Mouse (Mus musculus): Measurements from ENCODE around the gene Tspan32. TPM values are rescaled to one million over a fixed set of nuclear protein-coding genes. Genes with fewer than 3 reads are reported as not detected.

Gene Tspan32
- polyA plus RNA-seq, 1 experiment from 2014 or later, result 2.3 TPM

- Histone ChIP-seq H3K4me2 (peak overlapping the region; percentile 87), H3K4me1 (peaks cover 55% of the 10 kb centered on the region), H3K27me3 (no peaks in the 10 kb centered on the region), H3K4me3 (replicated peaks) (peak overlapping the region; percentile 97), H3K36me3 (peaks cover 8% of the 10 kb centered on the region; the same call in 1 of the 2 replicates), H3K9me3 (replicated peaks) (no peaks in the 10 kb centered on the region), H3K9ac (peak overlapping the region; percentile 95), H3K27ac (peak overlapping the region; percentile 93)
- WGBS, result under 1% methylated on average over 46 of the region's 46 CpGs
- peak; percentile 68 for ATAC-seq (replicated peaks; ENCODE audit: low FRiP score)
Measured at GRCm38 (mm10) chr7:143053008-143053899, 48.4 kb downstream of the Tspan32 start.

GRCm38 (mm10) chr7:143053961-143054611 lies 49.2 kb downstream of the Tspan32 start:
- H3K4me3 ChIP-seq (replicated peaks), result peak overlapping the region; percentile 97
- peaks cover 63% of the 10 kb centered on the region for H3K4me1 ChIP-seq
- H3K9ac ChIP-seq, result peak overlapping the region; percentile 95
- peak overlapping the region; percentile 93 for H3K27ac ChIP-seq
- ATAC-seq (replicated peaks; ENCODE audit: low FRiP score), result 0 out of 2 replicates have a peak, but pooled peaks have one; percentile 19
- no peaks in the 10 kb centered on the region for H3K27me3 ChIP-seq
- H3K4me2 ChIP-seq, result peak overlapping the region; percentile 87
- 36% methylated on average over 11 of the region's 11 CpGs for WGBS
- no peaks in the 10 kb centered on the region for H3K9me3 ChIP-seq (replicated peaks)
- peaks cover 8% of the 10 kb centered on the region; the same call in 1 of the 2 replicates for H3K36me3 ChIP-seq

GRCm38 (mm10) chr7:143054612-143054965 lies 49.7 kb downstream of the Tspan32 start:
- Histone ChIP-seq H3K36me3 (peaks cover 8% of the 10 kb centered on the region; the same call in 1 of the 2 replicates), H3K27me3 (no peaks in the 10 kb centered on the region), H3K4me1 (peaks cover 66% of the 10 kb centered on the region), H3K4me2 (peak overlapping the region; percentile 87), H3K9ac (peak overlapping the region; percentile 95), H3K27ac (peak overlapping the region; percentile 93; the same call in 1 of the 2 replicates), H3K4me3 (replicated peaks) (peak overlapping the region; percentile 97), H3K9me3 (replicated peaks) (no peaks in the 10 kb centered on the region)
- ATAC-seq (replicated peaks; ENCODE audit: low FRiP score), result no peak
- WGBS, result 33% methylated on average over 3 of the region's 3 CpGs

GRCm38 (mm10) chr7:143055001-143055400 lies 50.2 kb downstream of the Tspan32 start:
- peak overlapping the region; percentile 87 for H3K4me2 ChIP-seq
- WGBS, result 68% methylated on average over 3 of the region's 3 CpGs
- H3K4me3 ChIP-seq (replicated peaks), result peak overlapping the region; percentile 97
- peaks cover 11% of the 10 kb centered on the region; the same call in 1 of the 2 replicates for H3K36me3 ChIP-seq
- peaks cover 66% of the 10 kb centered on the region for H3K4me1 ChIP-seq
- H3K27me3 ChIP-seq, result no peaks in the 10 kb centered on the region
- peak overlapping the region; percentile 95 for H3K9ac ChIP-seq
- no peaks in the 10 kb centered on the region for H3K9me3 ChIP-seq (replicated peaks)
- H3K27ac ChIP-seq, result peak overlapping the region; percentile 93; the same call in 1 of the 2 replicates
- no peak for ATAC-seq (replicated peaks; ENCODE audit: low FRiP score)

- Histone ChIP-seq H3K9ac (0 out of 2 replicates have a peak overlapping the region, but pooled peaks have one; percentile 35), H3K4me3 (replicated peaks) (peak overlapping the region; percentile 97), H3K27me3 (no peaks in the 10 kb centered on the region), H3K4me2 (peak overlapping the region; percentile 87), H3K36me3 (peaks cover 15% of the 10 kb centered on the region; the same call in 1 of the 2 replicates), H3K27ac (peak overlapping the region; percentile 93), H3K4me1 (peaks cover 66% of the 10 kb centered on the region), H3K9me3 (replicated peaks) (no peaks in the 10 kb centered on the region)
- no peak for ATAC-seq (replicated peaks; ENCODE audit: low FRiP score)
- 63% methylated on average over 11 of the region's 11 CpGs for WGBS
Measured at GRCm38 (mm10) chr7:143055499-143056186, 50.8 kb downstream of the Tspan32 start.

GRCm38 (mm10) chr7:143057023-143057422 lies 52.2 kb downstream of the Tspan32 start:
- Histone ChIP-seq H3K9me3 (replicated peaks) (no peaks in the 10 kb centered on the region), H3K36me3 (peaks cover 27% of the 10 kb centered on the region), H3K9ac (no peak overlapping the region), H3K27ac (peak overlapping the region; percentile 72), H3K4me1 (peaks cover 62% of the 10 kb centered on the region), H3K4me3 (replicated peaks) (no peak overlapping the region), H3K27me3 (no peaks in the 10 kb centered on the region), H3K4me2 (no peak overlapping the region)
- ATAC-seq (replicated peaks; ENCODE audit: low FRiP score), result no peak
- WGBS, result 85% methylated on average over 5 of the region's 5 CpGs

GRCm38 (mm10) chr7:143057667-143058220 lies 52.9 kb downstream of the Tspan32 start:
- Histone ChIP-seq H3K4me1 (peaks cover 58% of the 10 kb centered on the region), H3K4me3 (replicated peaks) (no peak overlapping the region), H3K27me3 (no peaks in the 10 kb centered on the region), H3K4me2 (peak overlapping the region; percentile 20), H3K27ac (peak overlapping the region; percentile 72), H3K9ac (no peak overlapping the region), H3K9me3 (replicated peaks) (no peaks in the 10 kb centered on the region), H3K36me3 (peaks cover 34% of the 10 kb centered on the region)
- WGBS, result 66% methylated on average over 9 of the region's 9 CpGs
- ATAC-seq (replicated peaks; ENCODE audit: low FRiP score), result no peak

- H3K9ac ChIP-seq, result no peak overlapping the region
- 67% methylated on average over 5 of the region's 5 CpGs for WGBS
- no peaks in the 10 kb centered on the region for H3K27me3 ChIP-seq
- H3K4me2 ChIP-seq, result peak overlapping the region; percentile 20; the same call in 1 of the 2 replicates
- peaks cover 58% of the 10 kb centered on the region for H3K4me1 ChIP-seq
- peak overlapping the region; percentile 72 for H3K27ac ChIP-seq
- peaks cover 39% of the 10 kb centered on the region for H3K36me3 ChIP-seq
- no peak for ATAC-seq (replicated peaks; ENCODE audit: low FRiP score)
- H3K4me3 ChIP-seq (replicated peaks), result no peak overlapping the region
- H3K9me3 ChIP-seq (replicated peaks), result no peaks in the 10 kb centered on the region
Measured at GRCm38 (mm10) chr7:143058221-143058697, 53.4 kb downstream of the Tspan32 start.

GRCm38 (mm10) chr7:143059202-143059870 lies 54.5 kb downstream of the Tspan32 start:
- H3K4me2 ChIP-seq, result peak overlapping the region; percentile 20; the same call in 1 of the 2 replicates
- ATAC-seq (replicated peaks; ENCODE audit: low FRiP score), result no peak
- WGBS, result 71% methylated on average over 5 of the region's 5 CpGs

GRCm38 (mm10) chr7:143062704-143063103 lies 57.9 kb downstream of the Tspan32 start:
- ATAC-seq (replicated peaks; ENCODE audit: low FRiP score), result no peak
- 81% methylated on average over 2 of the region's 2 CpGs for WGBS
- Histone ChIP-seq H3K27me3 (no peaks in the 10 kb centered on the region), H3K27ac (no peak overlapping the region), H3K4me2 (no peak overlapping the region), H3K36me3 (peaks cover 76% of the 10 kb centered on the region), H3K4me1 (peaks cover 16% of the 10 kb centered on the region), H3K4me3 (replicated peaks) (no peak overlapping the region), H3K9ac (no peak overlapping the region), H3K9me3 (replicated peaks) (no peaks in the 10 kb centered on the region)

More at GRCm38 (mm10) chr7:143059202-143059870, 54.5 kb downstream of the Tspan32 start:
- Histone ChIP-seq H3K27me3 (no peaks in the 10 kb centered on the region), H3K4me1 (peaks cover 49% of the 10 kb centered on the region), H3K27ac (peak overlapping the region; percentile 72), H3K9ac (no peak overlapping the region), H3K36me3 (peaks cover 50% of the 10 kb centered on the region), H3K9me3 (replicated peaks) (no peaks in the 10 kb centered on the region), H3K4me3 (replicated peaks) (no peak overlapping the region)

- no peak overlapping the region for H3K4me2 ChIP-seq
- peaks cover 13% of the 10 kb centered on the region for H3K4me1 ChIP-seq
- no peaks in the 10 kb centered on the region for H3K9me3 ChIP-seq (replicated peaks)
- H3K9ac ChIP-seq, result no peak overlapping the region
- no peaks in the 10 kb centered on the region for H3K27me3 ChIP-seq
- WGBS, result 79% methylated on average over 6 of the region's 6 CpGs
- peaks cover 84% of the 10 kb centered on the region for H3K36me3 ChIP-seq
- no peak for ATAC-seq (replicated peaks; ENCODE audit: low FRiP score)
- H3K4me3 ChIP-seq (replicated peaks), result no peak overlapping the region
- H3K27ac ChIP-seq, result no peak overlapping the region
Measured at GRCm38 (mm10) chr7:143064226-143064625, 59.4 kb downstream of the Tspan32 start.

Data from kidney, embryonic 15.5 days (tissue).